Mouse (Mus musculus): ENCODE measurements at regions not wholly inside any gene's neighbourhood (a gene's known extent, or its start where the extent isn't known, plus 50 kb on each side); places are given as distances from the start of the nearest gene placed in this dataset.

GRCm38 (mm10) chr10:20827473-20827872 lies 102.6 kb upstream of the Pde7b start:
- no peak overlapping the region for H3K9ac ChIP-seq (ENCODE audit: low read depth, low read length)
- H3K4me3 ChIP-seq (ENCODE audit: insufficient read depth, low read depth, low read length): no peak overlapping the region

GRCm38 (mm10) chr10:20818548-20818947 lies 93.7 kb upstream of the Pde7b start:
- H3K36me3 ChIP-seq (ENCODE audit: control insufficient read depth, insufficient read depth, low read length): no peaks in the 10 kb centered on the region
- no peaks in the 10 kb centered on the region for H3K27me3 ChIP-seq (ENCODE audit: control insufficient read depth, insufficient read depth, low read length)
- DNase-seq (ENCODE audit: extremely low read depth, low read depth, low spot score): no peak
- 83% methylated on average over 4 of the region's 4 CpGs for WGBS
- H3K79me2 ChIP-seq (ENCODE audit: control insufficient read depth, insufficient read depth, low read length): no peaks in the 10 kb centered on the region
- no peak overlapping the region for H3K9ac ChIP-seq (ENCODE audit: low read depth, low read length)
- H3K4me3 ChIP-seq (ENCODE audit: insufficient read depth, low read depth, low read length): no peak overlapping the region
- H3K27ac ChIP-seq (replicated peaks; ENCODE audit: insufficient read depth, low read depth, low read length): no peak overlapping the region
- TF ChIP-seq POLR2A (IDR thresholded peaks at IDR 0.05; ENCODE audit: extremely low read depth, insufficient read depth, low read length) (no peak), CTCF (IDR thresholded peaks at IDR 0.05; ENCODE audit: low read depth, low read length) (no peak)
- no peaks in the 10 kb centered on the region; the same call in 1 of the 2 replicates for H3K4me1 ChIP-seq (ENCODE audit: control insufficient read depth, insufficient read depth, low read length)

More at GRCm38 (mm10) chr10:20827473-20827872, 102.6 kb upstream of the Pde7b start:
- DNase-seq (ENCODE audit: extremely low read depth, low read depth, low spot score): no peak
- no peaks in the 10 kb centered on the region for H3K36me3 ChIP-seq (ENCODE audit: control insufficient read depth, insufficient read depth, low read length)
- H3K79me2 ChIP-seq (ENCODE audit: control insufficient read depth, insufficient read depth, low read length): no peaks in the 10 kb centered on the region
- peaks cover 3% of the 10 kb centered on the region; the same call in 1 of the 2 replicates for H3K4me1 ChIP-seq (ENCODE audit: control insufficient read depth, insufficient read depth, low read length)
- no peaks in the 10 kb centered on the region for H3K27me3 ChIP-seq (ENCODE audit: control insufficient read depth, insufficient read depth, low read length)
- H3K27ac ChIP-seq (replicated peaks; ENCODE audit: insufficient read depth, low read depth, low read length): no peak overlapping the region
- TF ChIP-seq POLR2A (IDR thresholded peaks at IDR 0.05; ENCODE audit: extremely low read depth, insufficient read depth, low read length) (no peak), CTCF (IDR thresholded peaks at IDR 0.05; ENCODE audit: low read depth, low read length) (no peak)

GRCm38 (mm10) chr10:20799792-20800191 lies 74.9 kb upstream of the Pde7b start:
- 69% methylated on average over 7 of the region's 7 CpGs for WGBS
- Histone ChIP-seq H3K79me2 (ENCODE audit: control insufficient read depth, insufficient read depth, low read length) (no peaks in the 10 kb centered on the region), H3K9ac (ENCODE audit: low read depth, low read length) (no peak overlapping the region), H3K4me1 (ENCODE audit: control insufficient read depth, insufficient read depth, low read length) (no peaks in the 10 kb centered on the region), H3K4me3 (ENCODE audit: insufficient read depth, low read depth, low read length) (no peak overlapping the region), H3K27ac (replicated peaks; ENCODE audit: insufficient read depth, low read depth, low read length) (no peak overlapping the region), H3K27me3 (ENCODE audit: control insufficient read depth, insufficient read depth, low read length) (no peaks in the 10 kb centered on the region), H3K36me3 (ENCODE audit: control insufficient read depth, insufficient read depth, low read length) (no peaks in the 10 kb centered on the region)
- DNase-seq (ENCODE audit: extremely low read depth, low read depth, low spot score): no peak
- no peak for TF ChIP-seq CTCF (IDR thresholded peaks at IDR 0.05; ENCODE audit: low read depth, low read length)
- TF ChIP-seq POLR2A (IDR thresholded peaks at IDR 0.05; ENCODE audit: extremely low read depth, insufficient read depth, low read length): no peak

GRCm38 (mm10) chr10:20798400-20798799 lies 73.5 kb upstream of the Pde7b start:
- Histone ChIP-seq H3K27ac (replicated peaks; ENCODE audit: insufficient read depth, low read depth, low read length) (no peak overlapping the region), H3K79me2 (ENCODE audit: control insufficient read depth, insufficient read depth, low read length) (no peaks in the 10 kb centered on the region), H3K27me3 (ENCODE audit: control insufficient read depth, insufficient read depth, low read length) (no peaks in the 10 kb centered on the region), H3K9ac (ENCODE audit: low read depth, low read length) (no peak overlapping the region), H3K36me3 (ENCODE audit: control insufficient read depth, insufficient read depth, low read length) (no peaks in the 10 kb centered on the region), H3K4me3 (ENCODE audit: insufficient read depth, low read depth, low read length) (no peak overlapping the region), H3K4me1 (ENCODE audit: control insufficient read depth, insufficient read depth, low read length) (no peaks in the 10 kb centered on the region)
- TF ChIP-seq POLR2A (IDR thresholded peaks at IDR 0.05; ENCODE audit: extremely low read depth, insufficient read depth, low read length) (no peak), CTCF (IDR thresholded peaks at IDR 0.05; ENCODE audit: low read depth, low read length) (no peak)
- no peak for DNase-seq (ENCODE audit: extremely low read depth, low read depth, low spot score)
- 99% methylated on average over 2 of the region's 2 CpGs for WGBS

GRCm38 (mm10) chr10:20793956-20794355 lies 69.1 kb upstream of the Pde7b start:
- Histone ChIP-seq H3K27ac (replicated peaks; ENCODE audit: insufficient read depth, low read depth, low read length) (no peak overlapping the region), H3K27me3 (ENCODE audit: control insufficient read depth, insufficient read depth, low read length) (no peaks in the 10 kb centered on the region), H3K79me2 (ENCODE audit: control insufficient read depth, insufficient read depth, low read length) (no peaks in the 10 kb centered on the region), H3K36me3 (ENCODE audit: control insufficient read depth, insufficient read depth, low read length) (no peaks in the 10 kb centered on the region), H3K4me1 (ENCODE audit: control insufficient read depth, insufficient read depth, low read length) (no peaks in the 10 kb centered on the region), H3K4me3 (ENCODE audit: insufficient read depth, low read depth, low read length) (no peak overlapping the region), H3K9ac (ENCODE audit: low read depth, low read length) (no peak overlapping the region)
- 93% methylated on average over 6 of the region's 6 CpGs for WGBS
- no peak for DNase-seq (ENCODE audit: extremely low read depth, low read depth, low spot score)
- TF ChIP-seq POLR2A (IDR thresholded peaks at IDR 0.05; ENCODE audit: extremely low read depth, insufficient read depth, low read length) (no peak), CTCF (IDR thresholded peaks at IDR 0.05; ENCODE audit: low read depth, low read length) (no peak)

- no peaks in the 10 kb centered on the region for H3K79me2 ChIP-seq (ENCODE audit: control insufficient read depth, insufficient read depth, low read length)
- no peaks in the 10 kb centered on the region for H3K36me3 ChIP-seq (ENCODE audit: control insufficient read depth, insufficient read depth, low read length)
- no peak for TF ChIP-seq CTCF (IDR thresholded peaks at IDR 0.05; ENCODE audit: low read depth, low read length)
- TF ChIP-seq POLR2A (IDR thresholded peaks at IDR 0.05; ENCODE audit: extremely low read depth, insufficient read depth, low read length): no peak
- no peak overlapping the region for H3K27ac ChIP-seq (replicated peaks; ENCODE audit: insufficient read depth, low read depth, low read length)
- peaks cover 7% of the 10 kb centered on the region for H3K4me1 ChIP-seq (ENCODE audit: control insufficient read depth, insufficient read depth, low read length)
- H3K27me3 ChIP-seq (ENCODE audit: control insufficient read depth, insufficient read depth, low read length): no peaks in the 10 kb centered on the region
- no peak for DNase-seq (ENCODE audit: extremely low read depth, low read depth, low spot score)
- WGBS: 93% methylated on average over 1 of the region's 1 CpGs
- no peak overlapping the region for H3K4me3 ChIP-seq (ENCODE audit: insufficient read depth, low read depth, low read length)
- H3K9ac ChIP-seq (ENCODE audit: low read depth, low read length): no peak overlapping the region
Observed at GRCm38 (mm10) chr10:20780946-20781345, 56.1 kb upstream of the Pde7b start.
